In genomic region chr9:79045314-79045713, GRCm38 (mm10) we compare ENCODE assay signal across 8 mouse cellular contexts.
A peak's percentile ranks its signal among the peaks of the same experiment; 100 is the strongest.
DNase-seq lines count a peak whose midpoint lies in the region; ATAC-seq lines count a peak whose summit lies in the region.

No protein-coding gene starts in this region.

- H3K9ac ChIP-seq in kidney, embryonic 15.5 days = no peak overlapping the region

- no peaks in the 10 kb centered on the region for H3K4me1 ChIP-seq in kidney, embryonic 15.5 days

- no peak overlapping the region for H3K27ac ChIP-seq in kidney, embryonic 15.5 days

- peak; percentile 16 for DNase-seq in CD4-positive, CD25-positive, alpha-beta regulatory T cell, adult 2 months (ENCODE audit: low read depth, low spot score)
- DNase-seq in kidney, adult 18-20 months = peak; percentile 11
- peak; percentile 72 for DNase-seq in NIH3T3 (ENCODE audit: low read depth)
- peak; percentile 17 to 73 for DNase-seq in kidney, postnatal 36 days
- DNase-seq in frontal cortex, postnatal 14 days (ENCODE audit: low spot score in 2 of 2) = no peak
- no peak for DNase-seq in frontal cortex, postnatal 10 days (ENCODE audit: low spot score in 2 of 2)

- H3K36me3 ChIP-seq in kidney, embryonic 15.5 days = no peaks in the 10 kb centered on the region

- ATAC-seq in CD4-positive, CD25-positive, alpha-beta regulatory T cell, adult 4 months = no peak
- ATAC-seq in kidney, embryonic 15.5 days (replicated peaks; ENCODE audit: low FRiP score) = no peak

- WGBS in kidney, embryonic 15.5 days = 11% methylated on average over 2 of the region's 2 CpGs

- H3K9me3 ChIP-seq in kidney, embryonic 15.5 days (replicated peaks) = no peaks in the 10 kb centered on the region

- no peak overlapping the region for H3K4me2 ChIP-seq in kidney, embryonic 15.5 days

- H3K27me3 ChIP-seq in kidney, embryonic 15.5 days = no peaks in the 10 kb centered on the region

- H3K4me3 ChIP-seq in kidney, embryonic 15.5 days (replicated peaks) = no peak overlapping the region

Comparison
In these comparisons a context has a peak if more than half of its experiments do, and no peak if none do; other contexts are left out.
1. DNase-seq: peak in CD4-positive, CD25-positive, alpha-beta regulatory T cell, adult 2 months (single experiment), kidney, adult 18-20 months (single experiment), NIH3T3 (single experiment) and kidney, postnatal 36 days (2 of 2); none in frontal cortex, postnatal 14 days (0 of 2) and frontal cortex, postnatal 10 days (0 of 2).